Mouse (Mus musculus) ES-E14 (cell line): Measurements from ENCODE around the gene Spns3.

Experiments used
- CHD2 ChIP-seq: IDR thresholded peaks from 2 replicates; pipeline ENCODE4 v1.6.1; 2014; ENCODE audit warnings: mild to moderate bottlenecking, low read depth, low read length, inconsistent platforms
- ZC3H11A ChIP-seq: IDR thresholded peaks from 2 replicates; pipeline ENCODE4 v1.6.1; 2012; ENCODE audit warnings: low read depth, mild to moderate bottlenecking, inconsistent platforms, low read length, borderline replicate concordance

DNA sequence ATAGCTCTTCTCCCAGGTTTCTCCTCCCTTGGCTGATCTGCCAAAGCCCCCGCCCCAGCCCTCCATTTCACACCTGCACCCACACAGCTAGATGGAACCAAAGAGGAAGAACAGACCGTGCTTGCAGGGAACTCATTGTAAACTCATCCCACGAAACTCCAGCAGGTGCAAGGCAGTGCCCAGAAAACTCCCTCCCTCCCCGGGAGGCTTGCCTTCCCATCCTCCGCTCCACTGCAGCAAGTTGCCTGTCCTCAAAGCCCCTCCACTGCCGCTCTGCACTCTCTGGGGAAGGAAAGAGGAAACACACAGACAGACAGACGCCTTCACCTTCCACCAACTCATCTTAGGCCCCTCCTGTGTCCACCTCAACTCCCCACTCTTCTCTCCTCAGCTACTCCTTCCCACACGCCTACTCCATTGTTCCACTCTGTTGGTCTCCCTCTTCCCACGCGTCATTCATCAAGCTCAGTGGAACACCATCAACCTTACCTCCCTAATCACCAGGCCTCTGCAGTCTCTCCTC lies 16.6 kb upstream of the Spns3 start:
- no peak for TF ChIP-seq ZC3H11A
- TF ChIP-seq CHD2 = no peak
